Mouse (Mus musculus) stomach, postnatal 0 days (tissue): ENCODE measurements around the gene Magoh.

Source experiments
- CTCF ChIP-seq: IDR thresholded peaks from 2 replicates; pipeline ENCODE4 v1.5.1; 2016; ENCODE audit warnings: antibody characterized with exemption, low read depth, mild to moderate bottlenecking, moderate library complexity
- EP300 ChIP-seq: optimal IDR thresholded peaks from 2 replicates; pipeline ENCODE3; 2016; ENCODE audit warnings: antibody characterized with exemption

DNA sequence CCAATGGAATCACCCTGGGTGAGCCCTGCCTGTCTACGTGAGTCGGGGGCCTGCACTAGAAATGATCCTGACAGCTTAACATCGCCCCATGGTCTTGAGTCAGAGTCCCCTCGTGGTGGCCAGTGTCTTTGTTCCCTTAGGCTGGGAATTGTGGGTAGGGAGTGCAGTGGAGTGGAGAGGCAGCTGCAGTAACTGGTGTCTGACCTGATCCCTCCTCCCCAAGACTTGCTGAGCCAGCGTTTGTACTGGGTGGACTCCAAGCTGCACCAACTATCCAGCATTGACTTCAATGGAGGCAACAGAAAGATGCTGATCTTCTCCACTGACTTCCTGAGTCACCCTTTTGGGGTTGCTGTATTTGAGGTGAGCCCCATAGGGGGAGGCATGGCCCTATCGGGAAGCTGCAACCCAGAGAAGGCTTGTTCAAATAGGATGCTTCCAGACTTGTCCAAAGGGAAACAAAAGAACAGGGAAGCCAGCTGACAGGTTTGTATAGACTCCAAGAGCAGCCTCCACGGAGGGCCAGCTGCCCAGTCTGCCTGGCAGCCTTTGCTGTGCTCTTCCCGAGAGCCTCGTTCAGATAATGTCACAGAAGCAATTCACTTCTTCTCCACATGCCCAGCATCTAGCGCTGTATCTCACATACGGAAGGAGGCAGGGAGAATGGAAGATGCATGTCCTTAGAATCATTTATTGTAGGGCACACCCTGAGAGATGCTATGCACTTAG, 22.4 kb upstream of the Magoh start:
- TF ChIP-seq CTCF (peak; percentile 40), EP300 (no peak)
